Mouse (Mus musculus): ENCODE measurements around the gene Tgm4. TPM values are rescaled to one million over a fixed set of nuclear protein-coding genes. Genes with fewer than 3 reads are reported as not detected.

Gene Tgm4
- polyA plus RNA-seq, 1 experiment from 2014 or later, result 0.91 TPM

GRCm38 (mm10) chr9:123031496-123032246 is 2.9 kb upstream of the Tgm4 start:
- H3K4me2 ChIP-seq (ENCODE audit: low read length), result no peak overlapping the region
- H3K27me3 ChIP-seq (ENCODE audit: control insufficient read depth, insufficient read depth, low read length), result no peaks in the 10 kb centered on the region
- no peak overlapping the region for H3K4me3 ChIP-seq (replicated peaks; ENCODE audit: low read depth, low read length)
- ATAC-seq (ENCODE audit: low FRiP score, low TSS enrichment), result no peak
- H3K27ac ChIP-seq (replicated peaks; ENCODE audit: low read depth, low read length), result no peak overlapping the region
- H3K4me1 ChIP-seq (ENCODE audit: control insufficient read depth, insufficient read depth, low read length), result no peaks in the 10 kb centered on the region
- H3K36me3 ChIP-seq (ENCODE audit: control insufficient read depth, insufficient read depth, low read length), result no peaks in the 10 kb centered on the region
- no peak for DNase-seq
- no peaks in the 10 kb centered on the region for H3K9me3 ChIP-seq (ENCODE audit: control insufficient read depth, low read length)
- H3K9ac ChIP-seq (replicated peaks; ENCODE audit: low read length), result no peak overlapping the region
- WGBS, result 84% methylated on average over 13 of the region's 13 CpGs

GRCm38 (mm10) chr9:123047665-123048064 is 13.1 kb downstream of the Tgm4 start:
- H3K4me3 ChIP-seq (replicated peaks; ENCODE audit: low read depth, low read length), result no peak overlapping the region
- WGBS, result 100% methylated on average over 1 of the region's 1 CpGs
- ATAC-seq (ENCODE audit: low FRiP score, low TSS enrichment) (no peak), DNase-seq (no peak)
- no peak overlapping the region for H3K27ac ChIP-seq (replicated peaks; ENCODE audit: low read depth, low read length)
- no peaks in the 10 kb centered on the region for H3K36me3 ChIP-seq (ENCODE audit: control insufficient read depth, insufficient read depth, low read length)
- no peak overlapping the region for H3K4me2 ChIP-seq (ENCODE audit: low read length)
- no peak overlapping the region for H3K9ac ChIP-seq (replicated peaks; ENCODE audit: low read length)
- no peaks in the 10 kb centered on the region for H3K4me1 ChIP-seq (ENCODE audit: control insufficient read depth, insufficient read depth, low read length)
- H3K27me3 ChIP-seq (ENCODE audit: control insufficient read depth, insufficient read depth, low read length), result no peaks in the 10 kb centered on the region
- no peaks in the 10 kb centered on the region for H3K9me3 ChIP-seq (ENCODE audit: control insufficient read depth, low read length)

GRCm38 (mm10) chr9:123058724-123059292 is 24.3 kb downstream of the Tgm4 start:
- Histone ChIP-seq H3K9me3 (ENCODE audit: control insufficient read depth, low read length) (no peaks in the 10 kb centered on the region), H3K4me2 (ENCODE audit: low read length) (no peak overlapping the region), H3K4me3 (replicated peaks; ENCODE audit: low read depth, low read length) (no peak overlapping the region), H3K27me3 (ENCODE audit: control insufficient read depth, insufficient read depth, low read length) (no peaks in the 10 kb centered on the region), H3K9ac (replicated peaks; ENCODE audit: low read length) (no peak overlapping the region), H3K4me1 (ENCODE audit: control insufficient read depth, insufficient read depth, low read length) (no peaks in the 10 kb centered on the region), H3K36me3 (ENCODE audit: control insufficient read depth, insufficient read depth, low read length) (no peaks in the 10 kb centered on the region), H3K27ac (replicated peaks; ENCODE audit: low read depth, low read length) (no peak overlapping the region)
- ATAC-seq (ENCODE audit: low FRiP score, low TSS enrichment) (no peak), DNase-seq (no peak)

GRCm38 (mm10) chr9:123060172-123060571 is 25.6 kb downstream of the Tgm4 start:
- Histone ChIP-seq H3K27ac (replicated peaks; ENCODE audit: low read depth, low read length) (no peak overlapping the region), H3K9me3 (ENCODE audit: control insufficient read depth, low read length) (no peaks in the 10 kb centered on the region), H3K4me3 (replicated peaks; ENCODE audit: low read depth, low read length) (no peak overlapping the region), H3K27me3 (ENCODE audit: control insufficient read depth, insufficient read depth, low read length) (no peaks in the 10 kb centered on the region), H3K36me3 (ENCODE audit: control insufficient read depth, insufficient read depth, low read length) (no peaks in the 10 kb centered on the region), H3K4me2 (ENCODE audit: low read length) (no peak overlapping the region), H3K4me1 (ENCODE audit: control insufficient read depth, insufficient read depth, low read length) (no peaks in the 10 kb centered on the region), H3K9ac (replicated peaks; ENCODE audit: low read length) (no peak overlapping the region)
- WGBS, result 93% methylated on average over 3 of the region's 3 CpGs
- ATAC-seq (ENCODE audit: low FRiP score, low TSS enrichment), result no peak
- DNase-seq, result no peak

- 90% methylated on average over 5 of the region's 5 CpGs for WGBS
These were observed 44.6 kb downstream of the Tgm4 start for GRCm38 (mm10) chr9:123079149-123079548.

GRCm38 (mm10) chr9:123080355-123080754 is 45.8 kb downstream of the Tgm4 start:
- no peak overlapping the region for H3K27ac ChIP-seq (replicated peaks; ENCODE audit: low read depth, low read length)
- no peaks in the 10 kb centered on the region for H3K4me1 ChIP-seq (ENCODE audit: control insufficient read depth, insufficient read depth, low read length)
- peaks cover 74% of the 10 kb centered on the region for H3K36me3 ChIP-seq (ENCODE audit: control insufficient read depth, insufficient read depth, low read length)
- no peak for DNase-seq
- WGBS, result 88% methylated on average over 7 of the region's 7 CpGs
- no peak overlapping the region for H3K4me3 ChIP-seq (replicated peaks; ENCODE audit: low read depth, low read length)
- no peak overlapping the region for H3K9ac ChIP-seq (replicated peaks; ENCODE audit: low read length)
- no peak for ATAC-seq (ENCODE audit: low FRiP score, low TSS enrichment)
- H3K9me3 ChIP-seq (ENCODE audit: control insufficient read depth, low read length), result no peaks in the 10 kb centered on the region
- no peaks in the 10 kb centered on the region for H3K27me3 ChIP-seq (ENCODE audit: control insufficient read depth, insufficient read depth, low read length)
- no peak overlapping the region for H3K4me2 ChIP-seq (ENCODE audit: low read length)

More at GRCm38 (mm10) chr9:123079149-123079548, 44.6 kb downstream of the Tgm4 start:
- no peak overlapping the region for H3K9ac ChIP-seq (replicated peaks; ENCODE audit: low read length)
- ATAC-seq (ENCODE audit: low FRiP score, low TSS enrichment) (no peak), DNase-seq (no peak)
- no peaks in the 10 kb centered on the region for H3K4me1 ChIP-seq (ENCODE audit: control insufficient read depth, insufficient read depth, low read length)
- H3K4me3 ChIP-seq (replicated peaks; ENCODE audit: low read depth, low read length), result no peak overlapping the region
- H3K4me2 ChIP-seq (ENCODE audit: low read length), result no peak overlapping the region
- H3K27me3 ChIP-seq (ENCODE audit: control insufficient read depth, insufficient read depth, low read length), result no peaks in the 10 kb centered on the region
- H3K27ac ChIP-seq (replicated peaks; ENCODE audit: low read depth, low read length), result no peak overlapping the region
- H3K36me3 ChIP-seq (ENCODE audit: control insufficient read depth, insufficient read depth, low read length), result peaks cover 62% of the 10 kb centered on the region
- H3K9me3 ChIP-seq (ENCODE audit: control insufficient read depth, low read length), result no peaks in the 10 kb centered on the region

GRCm38 (mm10) chr9:123080796-123081195 is 46.3 kb downstream of the Tgm4 start:
- Histone ChIP-seq H3K9me3 (ENCODE audit: control insufficient read depth, low read length) (no peaks in the 10 kb centered on the region), H3K4me1 (ENCODE audit: control insufficient read depth, insufficient read depth, low read length) (no peaks in the 10 kb centered on the region), H3K36me3 (ENCODE audit: control insufficient read depth, insufficient read depth, low read length) (peaks cover 79% of the 10 kb centered on the region), H3K4me3 (replicated peaks; ENCODE audit: low read depth, low read length) (no peak overlapping the region), H3K27me3 (ENCODE audit: control insufficient read depth, insufficient read depth, low read length) (no peaks in the 10 kb centered on the region), H3K9ac (replicated peaks; ENCODE audit: low read length) (no peak overlapping the region), H3K4me2 (ENCODE audit: low read length) (no peak overlapping the region), H3K27ac (replicated peaks; ENCODE audit: low read depth, low read length) (no peak overlapping the region)
- 56% methylated on average over 1 of the region's 1 CpGs for WGBS
- ATAC-seq (ENCODE audit: low FRiP score, low TSS enrichment) (no peak), DNase-seq (no peak)

- ATAC-seq (ENCODE audit: low FRiP score, low TSS enrichment) (no peak), DNase-seq (no peak)
- 90% methylated on average over 1 of the region's 1 CpGs for WGBS
- Histone ChIP-seq H3K4me2 (ENCODE audit: low read length) (no peak overlapping the region), H3K36me3 (ENCODE audit: control insufficient read depth, insufficient read depth, low read length) (peaks cover 77% of the 10 kb centered on the region), H3K9me3 (ENCODE audit: control insufficient read depth, low read length) (no peaks in the 10 kb centered on the region), H3K27me3 (ENCODE audit: control insufficient read depth, insufficient read depth, low read length) (no peaks in the 10 kb centered on the region), H3K4me3 (replicated peaks; ENCODE audit: low read depth, low read length) (no peak overlapping the region), H3K9ac (replicated peaks; ENCODE audit: low read length) (no peak overlapping the region), H3K27ac (replicated peaks; ENCODE audit: low read depth, low read length) (no peak overlapping the region), H3K4me1 (ENCODE audit: control insufficient read depth, insufficient read depth, low read length) (no peaks in the 10 kb centered on the region)
These were observed 50.8 kb downstream of the Tgm4 start for GRCm38 (mm10) chr9:123085373-123085772.

GRCm38 (mm10) chr9:123087558-123087957 is 53.0 kb downstream of the Tgm4 start:
- H3K9me3 ChIP-seq (ENCODE audit: control insufficient read depth, low read length), result no peaks in the 10 kb centered on the region
- ATAC-seq (ENCODE audit: low FRiP score, low TSS enrichment), result no peak
- WGBS, result 83% methylated on average over 3 of the region's 3 CpGs
- DNase-seq, result no peak
- peaks cover 69% of the 10 kb centered on the region for H3K36me3 ChIP-seq (ENCODE audit: control insufficient read depth, insufficient read depth, low read length)
- no peak overlapping the region for H3K9ac ChIP-seq (replicated peaks; ENCODE audit: low read length)
- no peak overlapping the region for H3K27ac ChIP-seq (replicated peaks; ENCODE audit: low read depth, low read length)
- H3K4me1 ChIP-seq (ENCODE audit: control insufficient read depth, insufficient read depth, low read length), result no peaks in the 10 kb centered on the region
- H3K4me3 ChIP-seq (replicated peaks; ENCODE audit: low read depth, low read length), result no peak overlapping the region
- no peak overlapping the region for H3K4me2 ChIP-seq (ENCODE audit: low read length)
- H3K27me3 ChIP-seq (ENCODE audit: control insufficient read depth, insufficient read depth, low read length), result no peaks in the 10 kb centered on the region

Data from midbrain, embryonic 14.5 days (tissue).